Mouse (Mus musculus): ENCODE data around the gene Ear14. TPM values are rescaled to one million over a fixed set of nuclear protein-coding genes. Genes with fewer than 3 reads are reported as not detected.
"Not testable (repeated sequence)": the region's sequence is repeated elsewhere in the genome, so short reads cannot be mapped to it uniquely, and the experiment has no call there.

Ear14 gene
- not detected in 2 replicates for polyA plus RNA-seq (2015; fragmentation: Nextera tagmentation; extraction: Ambion mirVana)

DNA sequence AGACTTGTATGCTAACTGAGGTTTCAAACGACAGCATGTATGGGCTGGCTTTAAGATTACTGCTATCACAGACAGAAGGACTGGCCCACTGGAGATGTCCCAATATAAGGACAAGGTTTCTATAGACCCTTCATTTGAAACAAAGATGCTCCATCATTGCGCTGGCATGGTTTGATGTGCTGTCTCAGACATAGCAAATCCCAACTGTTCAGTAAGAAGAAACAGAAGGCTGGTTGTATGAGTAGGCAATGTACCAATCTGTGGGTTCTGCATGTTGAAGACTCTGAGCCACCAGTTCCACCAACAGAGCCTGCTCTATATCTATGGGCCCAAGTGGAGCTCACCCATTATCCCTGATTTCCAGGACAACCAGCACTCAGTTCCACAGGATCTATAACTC is at the start of gene Ear14:
Gene Ear14, plus strand, starts transcription at position 277 of the 400 bp plus-strand sequence.
- H3K36me3 ChIP-seq, result no peaks in the 10 kb centered on the region
- H3K4me3 ChIP-seq (replicated peaks), result no peak within 1 kb of the TSS
- H3K27ac ChIP-seq, result no peak within 1 kb of the TSS
- ATAC-seq, result no peak
- WGBS, result 83% methylated on average over 2 of the region's 2 CpGs
- H3K27me3 ChIP-seq (replicated peaks), result no peaks in the 10 kb centered on the region
- no peaks in the 10 kb centered on the region for H3K4me1 ChIP-seq (replicated peaks)
- H3K4me2 ChIP-seq (replicated peaks), result no peak within 1 kb of the TSS
- no peaks in the 10 kb centered on the region for H3K9me3 ChIP-seq
- H3K9ac ChIP-seq, result no peak within 1 kb of the TSS

DNA sequence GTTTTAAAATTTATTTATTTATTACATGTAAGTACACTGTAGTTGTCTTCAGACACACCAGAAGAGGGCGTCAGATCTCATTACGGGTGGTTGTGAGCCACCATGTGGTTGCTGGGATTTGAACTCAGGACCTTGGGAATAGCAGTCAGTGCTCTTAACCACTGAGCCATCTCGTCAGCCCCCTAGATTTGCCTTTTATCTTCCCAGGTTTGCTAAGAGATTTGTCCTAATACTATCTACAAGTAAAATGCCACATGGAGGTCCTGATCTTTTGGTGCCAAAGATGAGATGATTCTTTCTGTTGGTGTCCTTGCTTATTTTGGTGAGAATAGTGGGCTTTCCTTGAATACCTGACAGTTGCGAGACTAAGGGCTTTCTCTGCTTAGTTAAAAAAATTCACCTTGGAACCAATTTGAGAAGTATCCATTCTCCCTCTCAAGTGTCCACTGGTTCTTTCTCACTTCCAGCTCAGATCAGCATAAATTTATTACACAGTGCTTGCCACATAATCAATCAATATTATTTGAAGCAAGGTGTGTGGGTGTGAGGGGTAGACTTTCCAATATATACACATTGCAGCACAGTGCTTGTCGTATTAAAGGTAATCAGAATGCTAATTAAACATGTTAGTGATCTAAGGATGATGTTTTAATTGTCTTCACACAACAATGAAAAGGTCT is 47.0 kb upstream of the Ear14 start:
- no peak overlapping the region for H3K4me2 ChIP-seq (replicated peaks)
- no peak overlapping the region for H3K4me3 ChIP-seq (replicated peaks)
- no peaks in the 10 kb centered on the region for H3K4me1 ChIP-seq (replicated peaks)
- H3K27me3 ChIP-seq (replicated peaks), result no peaks in the 10 kb centered on the region
- 78% methylated on average over 5 of the region's 5 CpGs for WGBS
- no peak overlapping the region for H3K9ac ChIP-seq
- H3K27ac ChIP-seq, result no peak overlapping the region
- no peaks in the 10 kb centered on the region for H3K36me3 ChIP-seq
- no peak for ATAC-seq
- H3K9me3 ChIP-seq, result no peaks in the 10 kb centered on the region

DNA sequence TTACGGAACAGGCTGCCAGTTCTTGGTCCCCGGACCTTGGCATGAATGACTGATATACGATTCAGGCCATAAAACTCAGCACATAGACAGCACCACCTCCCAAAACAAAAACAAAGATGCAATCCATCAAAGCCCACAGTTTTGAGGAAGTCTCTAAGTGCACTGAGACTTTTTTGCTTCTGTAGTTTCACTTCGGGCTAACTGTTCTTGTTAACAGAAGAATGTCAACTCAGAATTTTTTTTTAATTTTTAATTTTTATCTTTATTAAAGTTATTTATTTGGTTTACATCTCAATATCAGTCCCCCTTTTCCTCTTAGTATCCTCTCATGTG is 46.5 kb upstream of the Ear14 start:
- ATAC-seq, result no peak
- no peak overlapping the region for H3K4me3 ChIP-seq (replicated peaks)
- no peaks in the 10 kb centered on the region for H3K9me3 ChIP-seq
- no peaks in the 10 kb centered on the region for H3K4me1 ChIP-seq (replicated peaks)
- H3K36me3 ChIP-seq, result no peaks in the 10 kb centered on the region
- no peak overlapping the region for H3K9ac ChIP-seq
- no peaks in the 10 kb centered on the region for H3K27me3 ChIP-seq (replicated peaks)
- H3K27ac ChIP-seq, result no peak overlapping the region
- 42% methylated on average over 4 of the region's 4 CpGs for WGBS
- H3K4me2 ChIP-seq (replicated peaks), result no peak overlapping the region

DNA sequence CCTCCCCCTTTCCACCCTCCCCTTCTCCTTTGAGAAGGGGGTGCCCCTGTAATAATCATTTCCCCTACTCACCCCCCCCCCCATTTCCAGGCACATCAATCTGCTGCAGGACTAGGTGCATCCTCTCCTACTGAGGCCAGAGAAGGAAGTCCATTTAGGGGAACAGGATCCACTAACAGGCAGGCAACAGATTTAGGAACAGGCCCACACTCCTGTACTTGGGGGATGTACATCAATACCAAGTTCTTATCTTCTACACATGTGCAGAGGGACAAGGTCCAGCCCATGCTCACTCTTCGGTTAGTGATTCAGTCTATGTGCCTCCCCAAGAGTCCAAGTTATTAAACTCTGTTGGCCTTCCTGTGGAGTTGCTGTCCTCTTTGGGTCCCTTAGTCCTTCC is 46.1 kb upstream of the Ear14 start:
- Histone ChIP-seq H3K9me3 (no peaks in the 10 kb centered on the region), H3K27me3 (replicated peaks) (no peaks in the 10 kb centered on the region), H3K36me3 (no peaks in the 10 kb centered on the region), H3K4me3 (replicated peaks) (no peak overlapping the region), H3K9ac (no peak overlapping the region), H3K4me2 (replicated peaks) (no peak overlapping the region), H3K27ac (no peak overlapping the region), H3K4me1 (replicated peaks) (no peaks in the 10 kb centered on the region)
- whole genome bisulfite sequencing, result 80% methylated on average over 1 of the region's 1 CpGs
- ATAC-seq, result no peak; the same call in 1 of the 2 replicates

DNA sequence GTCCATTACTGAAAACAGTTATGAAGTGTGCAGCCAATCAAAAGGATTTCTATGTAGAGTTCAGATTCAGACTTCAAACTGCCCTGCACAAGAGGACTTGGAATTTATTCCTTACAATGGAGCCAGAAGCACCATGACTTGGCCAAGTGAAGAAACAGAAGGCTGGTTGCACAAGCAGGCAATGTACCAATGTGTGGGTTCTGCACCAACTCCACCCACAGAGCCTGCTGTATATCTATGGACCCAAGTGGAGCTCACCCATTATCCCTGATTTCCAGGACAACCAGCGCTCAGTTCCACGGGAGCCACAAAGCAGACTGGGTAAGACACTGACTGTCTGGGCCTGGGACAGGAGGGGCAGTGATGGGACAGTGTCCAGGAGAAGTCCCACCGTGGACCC is 41.2 kb upstream of the Ear14 start, which contains the start of gene Rnase2b:
Gene Rnase2b, plus strand, starts transcription at position 285 of the 400 bp plus-strand sequence.
- not testable (repeated sequence) for H3K4me1 ChIP-seq (replicated peaks); ATAC-seq; H3K9me3 ChIP-seq; H3K4me2 ChIP-seq (replicated peaks); H3K27ac ChIP-seq; H3K36me3 ChIP-seq; H3K9ac ChIP-seq; H3K27me3 ChIP-seq (replicated peaks); H3K4me3 ChIP-seq (replicated peaks)
- WGBS, result 93% methylated on average over 3 of the region's 3 CpGs

DNA sequence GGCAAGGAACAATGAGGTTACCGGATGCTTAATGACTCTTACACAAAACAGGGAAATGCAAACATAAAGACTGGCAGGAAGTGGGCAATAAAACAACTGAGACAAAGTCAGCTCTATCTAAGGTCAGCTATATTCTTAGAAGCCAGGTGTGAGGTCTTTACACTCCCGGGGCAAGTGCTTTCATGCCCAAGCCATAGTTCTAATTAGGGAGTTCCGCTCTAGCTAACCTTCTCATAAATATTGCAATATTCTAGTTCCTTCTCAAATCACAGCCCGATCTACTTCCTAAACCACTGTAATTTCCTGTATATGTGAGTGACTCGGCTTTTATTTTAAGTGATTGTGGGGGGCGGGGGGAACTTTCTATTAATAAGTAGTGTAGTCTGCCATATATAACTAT is 39.9 kb upstream of the Ear14 start:
- H3K27ac ChIP-seq; H3K4me1 ChIP-seq (replicated peaks); H3K27me3 ChIP-seq (replicated peaks); H3K9me3 ChIP-seq; H3K4me2 ChIP-seq (replicated peaks); H3K36me3 ChIP-seq; ATAC-seq; H3K9ac ChIP-seq; H3K4me3 ChIP-seq (replicated peaks): not testable (repeated sequence)
- 81% methylated on average over 6 of the region's 6 CpGs for whole genome bisulfite sequencing

DNA sequence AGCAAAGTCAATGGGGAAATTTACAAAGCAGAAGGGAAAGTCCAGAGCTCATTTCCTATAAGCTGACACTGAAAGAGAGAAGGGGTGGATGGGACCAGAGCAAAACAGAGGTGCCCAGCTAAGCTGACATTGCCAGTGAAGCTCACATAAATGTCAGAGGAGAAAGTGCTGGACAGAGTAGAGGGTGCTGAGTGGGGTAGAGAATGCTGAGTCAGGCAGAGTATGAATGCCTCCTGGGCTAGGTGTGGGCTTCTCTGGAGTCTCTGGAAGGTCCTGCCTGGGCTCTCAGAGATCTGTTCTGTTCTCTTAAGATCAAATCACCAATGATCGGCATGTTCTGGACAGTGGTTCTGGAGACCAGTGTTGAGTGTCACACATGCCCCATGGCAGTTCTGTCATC is 37.8 kb upstream of the Ear14 start:
- no peak overlapping the region for H3K4me2 ChIP-seq (replicated peaks)
- H3K4me3 ChIP-seq (replicated peaks), result no peak overlapping the region
- no peak overlapping the region for H3K27ac ChIP-seq
- no peak for ATAC-seq
- H3K36me3 ChIP-seq, result no peaks in the 10 kb centered on the region
- H3K9me3 ChIP-seq, result no peaks in the 10 kb centered on the region
- 96% methylated on average over 1 of the region's 1 CpGs for WGBS
- no peaks in the 10 kb centered on the region for H3K27me3 ChIP-seq (replicated peaks)
- H3K4me1 ChIP-seq (replicated peaks), result no peaks in the 10 kb centered on the region
- H3K9ac ChIP-seq, result no peak overlapping the region

DNA sequence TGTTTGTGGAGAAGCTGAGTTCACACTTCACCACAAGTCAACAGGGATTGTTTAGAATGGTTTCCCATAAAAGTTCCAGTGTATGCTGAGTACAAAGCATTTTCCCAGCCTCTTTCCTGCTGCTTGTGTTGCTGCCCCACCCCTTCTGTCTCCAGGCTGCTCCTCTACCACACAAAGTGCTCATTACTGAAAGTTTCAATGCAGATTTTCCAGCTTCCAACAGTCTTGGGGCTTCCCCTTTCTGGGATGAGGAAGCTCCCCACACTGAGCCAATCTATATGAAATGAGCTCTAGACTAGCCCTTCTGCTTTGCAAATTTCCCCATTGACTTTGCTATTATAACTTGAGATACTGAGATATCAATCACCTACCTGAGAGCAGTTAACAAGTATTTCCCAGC is 37.1 kb upstream of the Ear14 start:
- Histone ChIP-seq H3K27me3 (replicated peaks) (no peaks in the 10 kb centered on the region), H3K4me3 (replicated peaks) (no peak overlapping the region), H3K36me3 (no peaks in the 10 kb centered on the region), H3K9me3 (no peaks in the 10 kb centered on the region), H3K9ac (no peak overlapping the region), H3K4me1 (replicated peaks) (no peaks in the 10 kb centered on the region), H3K4me2 (replicated peaks) (no peak overlapping the region), H3K27ac (no peak overlapping the region)
- peak; percentile 49; the same call in 1 of the 2 replicates for ATAC-seq

DNA sequence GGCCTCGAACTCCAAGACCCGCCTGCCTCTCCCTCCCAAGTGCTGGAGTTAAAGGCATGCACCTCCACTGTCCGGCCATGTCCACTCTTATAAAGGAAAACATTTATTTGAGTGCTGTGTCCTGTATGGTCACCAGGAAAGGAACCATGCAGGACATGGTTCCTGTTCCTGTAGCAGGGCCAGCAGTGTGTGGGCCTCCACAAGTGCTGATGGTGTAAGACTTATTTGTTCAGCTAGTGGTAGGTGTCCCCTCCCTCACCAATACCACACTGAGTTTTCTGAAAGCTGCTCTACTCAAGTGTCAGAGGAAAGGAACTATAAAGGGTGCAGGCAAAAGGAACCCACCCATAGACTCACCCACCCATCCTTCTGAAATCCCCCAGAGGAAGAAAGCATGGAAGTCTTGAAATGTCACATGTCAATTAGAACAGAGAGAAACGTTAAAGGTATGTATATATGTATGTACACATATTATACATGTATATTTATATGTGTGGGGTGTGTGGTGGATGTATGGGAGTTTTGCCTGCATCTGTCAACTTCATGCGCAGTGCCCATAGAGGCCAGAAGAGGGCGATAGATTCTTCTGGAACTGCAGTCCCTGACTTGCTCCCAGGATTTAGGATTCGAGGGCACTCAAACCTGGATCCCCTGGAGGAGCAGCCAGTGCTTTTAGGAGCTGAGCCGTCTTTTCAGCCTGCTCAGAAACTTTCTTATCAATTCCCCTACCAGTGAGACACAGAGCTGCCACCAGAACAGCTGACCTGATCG is 30.9 kb upstream of the Ear14 start:
- not testable (repeated sequence) for H3K9ac ChIP-seq; H3K4me3 ChIP-seq (replicated peaks); H3K4me2 ChIP-seq (replicated peaks); H3K4me1 ChIP-seq (replicated peaks); H3K27ac ChIP-seq; H3K27me3 ChIP-seq (replicated peaks); H3K36me3 ChIP-seq; H3K9me3 ChIP-seq
- WGBS, result 36% methylated on average over 9 of the region's 9 CpGs
- peak; percentile 50; the same call in 1 of the 2 replicates for ATAC-seq

DNA sequence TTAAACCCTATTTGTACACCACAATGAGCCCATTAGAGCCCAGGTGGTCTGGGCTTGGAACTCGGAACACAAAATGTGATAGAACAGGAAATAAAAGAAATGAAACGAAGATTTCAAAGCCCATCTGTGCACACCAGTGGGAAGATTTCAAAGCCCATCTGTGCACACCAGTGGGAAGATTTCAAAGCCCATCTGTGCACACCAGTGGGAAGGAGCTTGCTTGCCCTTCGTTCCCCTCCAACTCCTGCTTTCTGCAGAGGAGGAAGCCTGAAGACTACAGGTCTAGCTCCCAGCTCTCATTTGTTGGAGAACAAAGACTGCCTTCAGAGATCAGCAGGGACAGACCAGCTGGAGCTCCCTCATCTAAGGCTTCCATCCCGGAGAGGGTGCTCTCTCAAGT is 30.2 kb upstream of the Ear14 start:
- H3K9me3 ChIP-seq; H3K9ac ChIP-seq; H3K4me2 ChIP-seq (replicated peaks); H3K4me1 ChIP-seq (replicated peaks); H3K27ac ChIP-seq; H3K4me3 ChIP-seq (replicated peaks); H3K27me3 ChIP-seq (replicated peaks); H3K36me3 ChIP-seq: not testable (repeated sequence)
- 67% methylated on average over 4 of the region's 4 CpGs for WGBS
- 0 out of 2 replicates have a peak, but pooled peaks have one; percentile 22 for ATAC-seq

DNA sequence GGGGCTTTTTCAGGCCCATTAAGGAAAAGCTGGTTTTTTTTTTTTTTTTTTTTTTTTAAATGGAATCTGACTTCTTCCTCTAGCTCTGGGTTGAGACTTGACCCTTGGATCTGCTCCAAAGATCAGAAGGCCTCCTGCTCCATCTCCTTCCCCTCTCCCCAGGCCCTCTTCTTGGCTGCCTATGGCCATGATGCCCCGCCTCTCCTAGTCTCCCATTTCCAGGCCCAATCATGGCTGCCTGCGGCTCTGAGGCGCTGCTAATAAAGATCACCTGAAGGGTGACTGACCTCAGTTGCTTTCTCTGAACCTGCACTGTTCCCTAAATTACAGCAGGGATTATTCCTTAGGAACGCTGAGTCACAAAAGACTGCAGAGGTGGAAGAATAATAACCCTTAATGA is 29.3 kb upstream of the Ear14 start:
- H3K36me3 ChIP-seq, result no peaks in the 10 kb centered on the region

DNA sequence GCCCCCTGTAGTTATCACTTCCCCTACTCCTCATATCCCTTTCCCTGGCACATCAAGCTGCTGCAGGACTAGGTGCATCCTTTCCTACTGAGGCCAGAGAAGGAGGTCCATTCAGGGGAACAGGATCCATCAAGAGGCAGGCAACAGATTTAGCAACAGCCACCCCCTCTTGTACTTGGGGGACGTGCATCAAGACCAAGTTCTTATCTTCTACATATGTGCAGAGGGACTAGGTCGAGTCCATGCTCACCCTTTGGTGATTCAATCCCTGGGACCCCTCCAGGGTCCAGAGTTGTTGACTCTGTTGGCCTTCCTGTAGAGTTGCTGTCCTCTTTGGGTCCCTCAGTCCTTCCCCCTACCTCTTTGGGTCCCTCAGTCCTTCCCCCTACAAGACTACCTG is 22.1 kb upstream of the Ear14 start:
- H3K27me3 ChIP-seq (replicated peaks); H3K4me2 ChIP-seq (replicated peaks); H3K9me3 ChIP-seq; H3K27ac ChIP-seq; H3K9ac ChIP-seq; H3K4me1 ChIP-seq (replicated peaks); H3K4me3 ChIP-seq (replicated peaks); ATAC-seq; H3K36me3 ChIP-seq: not testable (repeated sequence)
- WGBS, result 84% methylated on average over 2 of the region's 2 CpGs

More for the DNA sequence above, 29.3 kb upstream of the Ear14 start:
- Histone ChIP-seq H3K4me3 (replicated peaks) (no peak overlapping the region), H3K9ac (no peak overlapping the region), H3K4me2 (replicated peaks) (no peak overlapping the region), H3K4me1 (replicated peaks) (no peaks in the 10 kb centered on the region), H3K9me3 (no peaks in the 10 kb centered on the region), H3K27ac (no peak overlapping the region), H3K27me3 (replicated peaks) (no peaks in the 10 kb centered on the region)
- WGBS, result 71% methylated on average over 4 of the region's 4 CpGs
- ATAC-seq, result peak; percentile 64

DNA sequence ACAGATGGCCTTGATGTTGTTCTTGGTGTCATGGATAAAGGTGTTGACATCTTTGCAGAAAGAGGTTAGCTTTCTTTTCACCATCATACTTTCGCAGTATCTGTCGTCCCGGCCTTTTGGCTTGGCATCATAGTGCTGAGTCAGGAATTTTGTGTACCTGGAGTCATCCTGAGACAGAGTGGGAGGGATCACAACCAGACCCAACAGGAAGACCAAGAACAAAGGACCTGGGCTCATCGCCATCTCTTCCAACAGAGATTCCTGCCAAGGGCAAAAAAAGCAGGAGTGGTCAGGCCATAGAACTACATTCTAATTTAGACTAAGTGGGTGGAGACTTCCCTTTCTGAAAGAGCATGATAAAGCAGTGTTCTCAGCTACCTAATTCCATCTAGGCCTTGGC is 7.5 kb upstream of the Ear14 start:
- Histone ChIP-seq H3K4me1 (replicated peaks) (no peaks in the 10 kb centered on the region), H3K9ac (no peak overlapping the region), H3K27ac (no peak overlapping the region), H3K27me3 (replicated peaks) (no peaks in the 10 kb centered on the region), H3K4me3 (replicated peaks) (no peak overlapping the region), H3K9me3 (no peaks in the 10 kb centered on the region), H3K36me3 (no peaks in the 10 kb centered on the region), H3K4me2 (replicated peaks) (no peak overlapping the region)
- no peak for ATAC-seq
- WGBS, result 90% methylated on average over 4 of the region's 4 CpGs

Measured in intestine, embryonic 15.5 days (tissue).